Mouse (Mus musculus) intestine, embryonic 16.5 days (tissue): ENCODE results near the gene Pik3r3. TPM values are rescaled to one million over a fixed set of nuclear protein-coding genes. Genes with fewer than 3 reads are reported as not detected.

Experiments
- ATAC-seq: fragments of 200-750 bp; cut with Nextera tagmentation; 2 replicates; pipeline ENCODE4 v1.8.0; 2017; ENCODE audit warnings: moderate TSS enrichment, moderate library complexity
- H3K27ac ChIP-seq: fragments of 300-500 bp; sonication (generic); 2 replicates; pipeline ENCODE4 v1.5.1; 2014; ENCODE audit warnings: mild to moderate bottlenecking, low read length
- H3K27me3 ChIP-seq: fragments of 300-500 bp; sonication (generic); replicated peaks from 2 replicates; pipeline ENCODE4 v1.6.1; 2014; ENCODE audit warnings: low read length, control low read depth, mixed read lengths; ENCODE audit not compliant: control insufficient read depth, insufficient read depth
- H3K36me3 ChIP-seq: fragments of 300-500 bp; sonication (generic); 2 replicates; pipeline ENCODE4 v1.6.1; 2014; ENCODE audit warnings: low read length, control low read depth; ENCODE audit not compliant: control insufficient read depth, insufficient read depth
- H3K4me1 ChIP-seq: fragments of 300-500 bp; sonication (generic); 2 replicates; pipeline ENCODE4 v1.6.1; 2014; ENCODE audit warnings: low read length, control low read depth, mixed read lengths; ENCODE audit not compliant: control insufficient read depth, insufficient read depth
- H3K4me2 ChIP-seq: fragments of 300-500 bp; sonication (generic); 2 replicates; pipeline ENCODE4 v1.6.1; 2014; ENCODE audit warnings: low read depth, low read length, control low read depth
- H3K4me3 ChIP-seq: fragments of 300-500 bp; sonication (generic); 2 replicates; pipeline ENCODE4 v1.5.1; 2014; ENCODE audit warnings: mild to moderate bottlenecking, low read length
- H3K9ac ChIP-seq: fragments of 300-500 bp; sonication (generic); 2 replicates; pipeline ENCODE4 v1.6.1; 2014; ENCODE audit warnings: low read depth, low read length
- H3K9me3 ChIP-seq: fragments of 300-500 bp; sonication (generic); 2 replicates; pipeline ENCODE4 v1.6.1; 2016; ENCODE audit warnings: low read length, control low read depth; ENCODE audit not compliant: control insufficient read depth
- WGBS: fragments of 180-500 bp; shearing (Covaris S2); extraction: QIAGEN DNeasy Blood & Tissue Kit; methylation state at CpG from one replicate; pipeline ENCODE4 v1.1.7; 2014; 5-methylcytosine and 5-hydroxymethylcytosine counted together
- polyA plus RNA-seq: library from polyadenylated mRNA; unstranded; fragments of >200 nt; fragmentation: Nextera tagmentation; extraction: Ambion mirVana; gene quantifications from 2 replicates; pipeline ENCODE4 v1.2.1, GENCODE M21; 2015

The Pik3r3 gene
- 4.4 and 4.8 TPM in 2 replicates for polyA plus RNA-seq

DNA sequence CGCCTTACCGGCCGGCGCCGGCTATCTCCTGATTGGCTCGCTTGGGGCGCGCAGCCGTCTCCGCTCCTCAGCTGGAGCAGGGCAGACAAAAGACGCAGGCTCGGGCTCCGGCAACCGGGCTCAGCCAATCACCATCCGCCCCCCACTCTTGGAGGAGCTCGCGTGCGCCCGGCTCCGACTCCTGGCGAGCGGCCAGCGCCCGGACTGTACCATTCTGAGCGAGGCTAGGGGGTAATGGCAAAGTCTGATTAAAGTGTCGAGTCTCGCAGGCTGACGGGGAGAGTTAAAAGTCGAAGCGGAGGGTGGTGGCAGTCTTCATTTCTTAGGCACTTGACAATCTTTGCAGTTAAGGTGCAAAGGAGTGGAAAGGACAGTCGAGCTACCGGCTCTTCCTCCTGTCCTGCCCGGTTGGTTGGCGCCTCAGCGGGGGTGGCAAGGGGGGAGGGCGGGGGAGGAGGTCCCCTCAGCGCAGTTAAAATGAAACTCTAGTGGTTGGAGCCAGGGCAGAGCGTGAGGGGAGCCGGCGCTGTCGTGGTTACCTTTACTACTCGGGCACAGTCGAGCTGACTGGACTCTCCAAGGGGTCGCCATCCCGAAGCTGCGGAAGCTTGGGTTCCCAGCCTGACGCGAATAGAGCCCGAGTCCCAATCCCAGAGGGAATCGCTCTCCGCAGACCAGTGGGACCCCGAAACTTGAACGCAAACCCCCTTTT lies at the start of gene Pik3r3:
TSS of gene Pik3r3 (plus strand) at position 479 of the 712 bp plus-strand sequence.
- under 1% methylated on average over 53 of the region's 53 CpGs for WGBS
- peak within 1 kb of the TSS; percentile 86 for H3K4me3 ChIP-seq
- H3K36me3 ChIP-seq: no peaks in the 10 kb centered on the region
- H3K27ac ChIP-seq: peak within 1 kb of the TSS; percentile 97
- no peaks in the 10 kb centered on the region for H3K27me3 ChIP-seq
- peak; percentile 100 for ATAC-seq
- 0 out of 2 replicates have a peak, but pooled peaks cover 3% of the 10 kb centered on the region for H3K4me1 ChIP-seq
- H3K4me2 ChIP-seq: peak within 1 kb of the TSS; percentile 75
- no peaks in the 10 kb centered on the region for H3K9me3 ChIP-seq
- H3K9ac ChIP-seq: peak within 1 kb of the TSS; percentile 85

DNA sequence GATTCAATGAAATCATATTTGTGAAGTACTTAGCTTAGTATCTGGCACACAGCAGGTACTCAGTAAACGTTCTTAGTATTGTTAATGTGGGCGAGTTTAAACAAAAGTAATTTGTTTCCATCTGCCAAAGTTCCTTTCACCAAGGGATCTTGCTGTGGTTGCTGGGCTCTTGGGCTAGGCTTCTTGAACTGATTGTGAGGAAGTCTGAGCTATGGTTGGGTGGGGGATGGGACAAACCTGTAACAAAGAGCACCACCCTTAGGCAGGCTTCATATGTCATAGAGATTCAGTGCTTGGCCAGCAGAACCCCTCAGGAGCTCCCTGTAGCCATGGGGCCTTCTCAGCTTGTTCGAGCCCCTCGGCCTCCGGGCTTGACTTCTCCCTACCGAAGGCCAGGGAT lies 48.3 kb upstream of the Pik3r3 start, which contains the start of the genes 1700042G07Rik and Gm49337:
TSS of gene 1700042G07Rik (plus strand) at position 301 of the 400 bp plus-strand sequence.
TSS of gene Gm49337 (plus strand) at position 313 of the 400 bp plus-strand sequence.
- no peak within 1 kb of the TSS for H3K4me3 ChIP-seq
- 84% methylated on average over 6 of the region's 6 CpGs for WGBS
- H3K27me3 ChIP-seq: no peaks in the 10 kb centered on the region
- H3K4me1 ChIP-seq: peaks cover 31% of the 10 kb centered on the region
- no peaks in the 10 kb centered on the region for H3K36me3 ChIP-seq
- H3K4me2 ChIP-seq: no peak within 1 kb of the TSS
- no peak within 1 kb of the TSS for H3K9ac ChIP-seq
- no peaks in the 10 kb centered on the region for H3K9me3 ChIP-seq
- no peak within 1 kb of the TSS for H3K27ac ChIP-seq
- ATAC-seq: no peak

DNA sequence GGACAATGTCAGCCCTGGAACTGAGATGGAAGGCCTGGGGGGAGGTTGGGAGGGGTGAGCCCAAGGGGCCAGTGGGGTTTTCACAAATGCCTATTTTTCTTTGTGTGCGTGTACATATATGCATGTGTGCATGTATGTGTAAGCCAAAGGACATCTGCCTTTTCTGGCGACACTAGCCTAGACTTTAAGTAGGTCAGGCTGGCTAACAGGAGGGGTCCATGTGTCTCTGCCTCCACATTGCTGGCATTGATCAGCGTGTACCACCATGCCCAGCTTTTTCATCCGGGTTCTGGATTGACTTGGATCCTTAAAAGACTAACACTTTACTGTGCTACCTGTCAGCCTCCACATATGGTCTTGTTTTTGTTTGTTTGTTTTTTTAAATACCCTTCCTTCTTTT lies 47.7 kb upstream of the Pik3r3 start:
- Histone ChIP-seq H3K4me2 (no peak overlapping the region), H3K9me3 (no peaks in the 10 kb centered on the region), H3K27me3 (no peaks in the 10 kb centered on the region), H3K4me1 (peaks cover 31% of the 10 kb centered on the region), H3K36me3 (no peaks in the 10 kb centered on the region), H3K9ac (no peak overlapping the region), H3K27ac (no peak overlapping the region), H3K4me3 (no peak overlapping the region)
- 85% methylated on average over 4 of the region's 4 CpGs for WGBS
- no peak for ATAC-seq

DNA sequence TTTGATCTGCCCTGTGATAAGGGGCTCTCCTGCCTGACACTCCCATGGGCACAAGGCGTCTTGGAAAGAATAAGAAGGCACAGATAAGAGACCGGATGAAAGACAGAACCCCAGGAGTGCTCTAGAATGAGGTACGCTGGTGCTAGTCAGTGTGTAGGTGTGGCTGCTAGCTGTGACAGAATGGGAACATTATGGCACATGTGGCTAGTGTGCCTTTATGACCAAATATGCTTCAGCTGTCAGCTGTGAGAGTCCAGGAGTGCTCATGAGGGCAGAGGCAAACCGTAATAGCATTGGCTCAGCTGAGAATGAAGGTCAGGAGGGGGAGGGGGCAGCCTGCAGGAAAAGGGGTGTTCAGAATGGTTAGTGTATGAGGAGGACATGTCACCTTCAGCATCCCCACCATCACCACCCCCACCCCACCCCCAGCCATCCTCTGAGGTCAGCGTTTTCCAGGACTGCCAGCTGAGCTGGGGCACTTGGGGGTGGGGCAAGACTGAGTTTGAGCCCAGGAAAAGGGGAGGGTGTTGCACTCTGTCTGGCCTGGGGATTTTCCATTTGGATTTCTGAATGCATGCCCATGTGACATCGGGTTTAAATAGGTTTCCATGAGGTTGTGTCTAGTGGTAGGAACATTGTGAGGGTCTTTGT lies 46.8 kb upstream of the Pik3r3 start:
- no peak overlapping the region for H3K4me2 ChIP-seq
- 34% methylated on average over 6 of the region's 6 CpGs for WGBS
- no peak overlapping the region for H3K9ac ChIP-seq
- no peaks in the 10 kb centered on the region for H3K27me3 ChIP-seq
- 0 out of 2 replicates have a peak overlapping the region, but pooled peaks have one; percentile 16 for H3K27ac ChIP-seq
- no peaks in the 10 kb centered on the region for H3K36me3 ChIP-seq
- H3K9me3 ChIP-seq: no peaks in the 10 kb centered on the region
- no peak overlapping the region for H3K4me3 ChIP-seq
- peak; percentile 16; the same call in 1 of the 2 replicates for ATAC-seq
- peaks cover 31% of the 10 kb centered on the region for H3K4me1 ChIP-seq

DNA sequence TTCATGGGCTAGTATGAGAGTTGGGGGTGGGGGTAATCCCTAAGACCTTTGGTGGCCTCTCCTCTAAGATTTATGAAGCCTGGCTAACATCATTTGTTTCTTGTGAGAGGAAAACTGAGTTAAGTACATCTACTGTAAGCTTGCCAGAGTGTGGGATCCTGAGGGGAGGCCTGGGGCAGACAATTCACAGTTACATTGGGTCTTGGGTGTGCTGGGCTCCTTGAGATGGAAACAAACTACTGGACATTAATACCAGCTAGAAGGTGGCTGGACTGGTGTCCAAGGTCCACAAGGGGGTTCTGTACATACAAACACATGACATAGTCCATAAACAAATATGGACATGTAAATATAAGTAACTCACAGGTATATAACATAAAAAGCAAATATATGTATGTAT lies 46.3 kb upstream of the Pik3r3 start:
- Histone ChIP-seq H3K27me3 (no peaks in the 10 kb centered on the region), H3K4me3 (no peak overlapping the region), H3K9me3 (no peaks in the 10 kb centered on the region), H3K4me2 (no peak overlapping the region), H3K9ac (no peak overlapping the region), H3K36me3 (no peaks in the 10 kb centered on the region), H3K27ac (no peak overlapping the region), H3K4me1 (peaks cover 31% of the 10 kb centered on the region)
- no peak for ATAC-seq

DNA sequence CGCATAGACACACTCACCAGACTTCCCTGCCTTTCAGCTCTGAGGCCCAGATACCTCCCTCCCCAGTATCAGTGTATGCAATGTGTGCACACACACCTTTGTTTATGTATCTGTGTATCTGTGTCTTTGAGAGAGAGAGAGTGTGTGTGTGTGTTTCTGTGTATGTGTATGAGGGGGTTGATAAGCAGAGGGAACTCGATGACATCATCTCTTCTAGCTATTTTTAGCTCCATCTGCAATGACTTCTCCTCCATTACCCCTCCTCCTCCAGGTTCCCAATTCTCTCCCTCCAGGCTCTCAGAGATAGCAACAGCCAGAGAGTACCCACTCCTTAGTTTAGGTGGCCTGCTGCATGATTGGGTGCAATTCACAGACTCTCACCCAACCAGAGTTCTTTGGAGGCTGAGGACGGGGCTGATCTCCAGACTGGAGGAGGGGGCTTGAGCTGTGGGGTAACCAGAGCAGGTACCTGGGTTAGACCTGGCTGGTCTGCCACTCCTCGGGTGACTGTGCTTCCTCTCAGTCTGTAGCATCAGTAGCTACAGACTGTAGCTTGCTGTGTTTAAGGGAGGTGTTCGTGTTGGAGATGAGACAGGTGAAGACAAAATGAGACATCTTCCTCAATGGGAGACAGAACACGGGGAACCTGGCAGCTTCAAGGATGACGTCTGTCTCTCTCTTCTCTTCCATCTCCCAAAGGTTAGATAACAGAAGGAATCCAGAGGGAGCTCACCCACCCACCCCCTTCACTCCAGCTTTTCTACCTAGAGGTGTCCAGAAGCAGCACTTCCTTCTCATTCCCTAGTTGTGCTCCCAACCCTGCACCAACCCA lies 45.5 kb upstream of the Pik3r3 start:
- H3K4me3 ChIP-seq: peak overlapping the region; percentile 6; the same call in 1 of the 2 replicates

DNA sequence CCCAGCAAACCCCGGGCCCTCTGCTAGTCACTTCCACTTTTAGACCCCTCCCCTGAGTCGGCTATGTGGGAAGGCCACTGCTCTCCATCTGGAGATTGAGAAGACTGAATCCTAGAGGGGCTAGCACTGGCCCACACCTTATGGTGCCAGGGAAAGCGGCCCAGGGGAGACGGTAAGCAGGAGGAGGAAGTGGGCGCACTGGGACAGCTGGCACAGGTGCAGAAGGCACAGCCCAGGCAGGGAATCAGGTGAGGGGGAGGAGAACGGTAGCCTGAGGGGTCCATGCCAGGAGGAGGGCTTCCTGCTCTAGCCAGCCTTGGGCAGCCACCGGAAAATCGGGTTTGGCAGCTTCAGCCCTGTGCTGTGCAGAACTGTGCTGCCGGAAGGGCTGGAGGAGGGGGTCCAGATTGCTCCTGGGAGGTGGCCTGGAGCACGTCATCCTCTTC lies 44.9 kb upstream of the Pik3r3 start:
- peak; percentile 85 for ATAC-seq
- no peaks in the 10 kb centered on the region for H3K27me3 ChIP-seq
- H3K4me2 ChIP-seq: peak overlapping the region; percentile 49
- H3K4me1 ChIP-seq: peaks cover 31% of the 10 kb centered on the region
- peak overlapping the region; percentile 6; the same call in 1 of the 2 replicates for H3K4me3 ChIP-seq
- H3K27ac ChIP-seq: peak overlapping the region; percentile 80
- WGBS: 16% methylated on average over 10 of the region's 10 CpGs
- no peaks in the 10 kb centered on the region for H3K36me3 ChIP-seq
- no peaks in the 10 kb centered on the region for H3K9me3 ChIP-seq
- H3K9ac ChIP-seq: peak overlapping the region; percentile 59

More for the DNA sequence above, 45.5 kb upstream of the Pik3r3 start:
- Histone ChIP-seq H3K4me2 (peak overlapping the region; percentile 49), H3K9ac (peak overlapping the region; percentile 59), H3K36me3 (no peaks in the 10 kb centered on the region), H3K27ac (peak overlapping the region; percentile 80), H3K27me3 (no peaks in the 10 kb centered on the region), H3K4me1 (peaks cover 31% of the 10 kb centered on the region), H3K9me3 (no peaks in the 10 kb centered on the region)
- peak; percentile 20 for ATAC-seq
- 46% methylated on average over 7 of the region's 7 CpGs for WGBS

DNA sequence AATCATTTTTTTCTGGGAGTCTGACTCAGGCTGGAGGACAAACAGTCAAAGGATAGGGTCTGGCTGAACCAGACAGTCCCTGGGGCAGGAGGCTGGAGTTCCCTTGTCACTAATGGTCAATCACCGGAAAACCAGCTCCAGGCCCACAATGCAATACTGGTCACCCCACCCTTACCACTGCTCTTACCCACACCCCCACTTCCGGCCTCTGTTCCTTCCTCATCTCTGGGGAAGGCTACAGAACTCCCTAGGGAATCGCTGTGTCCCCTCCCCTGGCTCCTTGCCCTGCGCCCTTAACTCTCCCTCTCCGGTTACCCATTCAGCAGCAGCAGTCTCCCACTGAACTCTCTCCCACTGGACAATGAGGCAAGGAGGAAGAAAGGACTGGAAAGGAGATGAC lies 44.3 kb upstream of the Pik3r3 start:
- peak; percentile 47 for ATAC-seq
- no peaks in the 10 kb centered on the region for H3K27me3 ChIP-seq
- peak overlapping the region; percentile 49 for H3K4me2 ChIP-seq
- 28% methylated on average over 5 of the region's 5 CpGs for WGBS
- H3K9me3 ChIP-seq: no peaks in the 10 kb centered on the region
- H3K4me3 ChIP-seq: no peak overlapping the region; the same call in 1 of the 2 replicates
- peak overlapping the region; percentile 80 for H3K27ac ChIP-seq
- H3K36me3 ChIP-seq: no peaks in the 10 kb centered on the region
- peaks cover 31% of the 10 kb centered on the region for H3K4me1 ChIP-seq
- peak overlapping the region; percentile 59 for H3K9ac ChIP-seq

DNA sequence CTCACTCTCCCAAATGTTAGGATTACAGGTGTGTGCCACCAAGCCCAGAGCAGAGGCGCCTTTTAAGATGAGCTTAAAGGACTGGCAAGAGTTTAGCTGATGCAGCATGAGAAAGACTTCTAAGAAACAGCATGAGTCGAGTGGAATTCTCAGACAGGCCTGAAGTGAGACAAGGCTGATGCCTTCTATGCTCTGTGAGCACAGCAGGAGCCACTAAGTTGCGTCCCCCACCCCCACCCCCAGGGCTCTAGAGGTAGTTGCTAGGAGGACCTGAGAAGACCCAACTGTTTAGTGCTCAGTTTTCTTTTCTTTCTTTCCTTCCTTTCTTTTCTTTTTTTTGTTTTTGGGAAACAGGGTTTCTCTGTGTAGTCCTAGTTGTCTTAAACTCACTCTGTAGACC lies 39.3 kb upstream of the Pik3r3 start:
- Histone ChIP-seq H3K4me1 (peaks cover 3% of the 10 kb centered on the region), H3K9ac (no peak overlapping the region), H3K36me3 (no peaks in the 10 kb centered on the region), H3K9me3 (no peaks in the 10 kb centered on the region), H3K27me3 (no peaks in the 10 kb centered on the region), H3K4me3 (no peak overlapping the region), H3K4me2 (no peak overlapping the region), H3K27ac (no peak overlapping the region)
- 70% methylated on average over 3 of the region's 3 CpGs for WGBS
- no peak for ATAC-seq
